Mouse (Mus musculus): Measurements from ENCODE around the gene Ntrk3. TPM values are rescaled to one million over a fixed set of nuclear protein-coding genes. Genes with fewer than 3 reads are reported as not detected.

The Ntrk3 gene
- polyA plus RNA-seq, 1 experiment from 2014 or later = 1.3 TPM

GRCm38 (mm10) chr7:78656181-78656580 lies 81.6 kb downstream of the Ntrk3 start:
- Histone ChIP-seq H3K4me3 (ENCODE audit: control insufficient read depth in 1 of 2, insufficient read depth in 1 of 2, low read depth in 1 of 2, low read length in 2 of 2) (no peak overlapping the region), H3K27ac (replicated peaks in 1 of 2; ENCODE audit: control insufficient read depth in 1 of 2, insufficient read depth in 1 of 2, low read depth in 2 of 2, low read length in 2 of 2) (no peak overlapping the region), H3K4me2 (ENCODE audit: low read length) (no peak overlapping the region), H3K4me1 (ENCODE audit: control insufficient read depth in 2 of 2, insufficient read depth in 2 of 2, low read length in 2 of 2) (no peaks in the 10 kb centered on the region), H3K9me3 (ENCODE audit: control insufficient read depth, low read length) (no peaks in the 10 kb centered on the region), H3K9ac (ENCODE audit: low read length) (no peak overlapping the region), H3K36me3 (ENCODE audit: control insufficient read depth, insufficient read depth, low read length) (no peaks in the 10 kb centered on the region), H3K27me3 (ENCODE audit: control insufficient read depth, insufficient read depth, low read length) (no peaks in the 10 kb centered on the region)
- 54% methylated on average over 3 of the region's 3 CpGs for WGBS
- no peak for ATAC-seq (ENCODE audit: insufficient number of reproducible peaks, insufficient read depth, low FRiP score, low read depth)

GRCm38 (mm10) chr7:78653686-78654085 lies 84.1 kb downstream of the Ntrk3 start:
- no peak for ATAC-seq (ENCODE audit: insufficient number of reproducible peaks, insufficient read depth, low FRiP score, low read depth)
- Histone ChIP-seq H3K4me3 (ENCODE audit: control insufficient read depth in 1 of 2, insufficient read depth in 1 of 2, low read depth in 1 of 2, low read length in 2 of 2) (no peak overlapping the region), H3K27ac (replicated peaks in 1 of 2; ENCODE audit: control insufficient read depth in 1 of 2, insufficient read depth in 1 of 2, low read depth in 2 of 2, low read length in 2 of 2) (no peak overlapping the region), H3K9me3 (ENCODE audit: control insufficient read depth, low read length) (no peaks in the 10 kb centered on the region), H3K4me2 (ENCODE audit: low read length) (no peak overlapping the region), H3K4me1 (ENCODE audit: control insufficient read depth in 2 of 2, insufficient read depth in 2 of 2, low read length in 2 of 2) (no peaks in the 10 kb centered on the region), H3K27me3 (ENCODE audit: control insufficient read depth, insufficient read depth, low read length) (no peaks in the 10 kb centered on the region), H3K9ac (ENCODE audit: low read length) (no peak overlapping the region), H3K36me3 (ENCODE audit: control insufficient read depth, insufficient read depth, low read length) (no peaks in the 10 kb centered on the region)
- WGBS = 43% methylated on average over 4 of the region's 4 CpGs

GRCm38 (mm10) chr7:78652296-78652695 lies 85.5 kb downstream of the Ntrk3 start:
- Histone ChIP-seq H3K9me3 (ENCODE audit: control insufficient read depth, low read length) (no peaks in the 10 kb centered on the region), H3K4me2 (ENCODE audit: low read length) (no peak overlapping the region), H3K27me3 (ENCODE audit: control insufficient read depth, insufficient read depth, low read length) (no peaks in the 10 kb centered on the region), H3K36me3 (ENCODE audit: control insufficient read depth, insufficient read depth, low read length) (no peaks in the 10 kb centered on the region), H3K4me3 (ENCODE audit: control insufficient read depth in 1 of 2, insufficient read depth in 1 of 2, low read depth in 1 of 2, low read length in 2 of 2) (no peak overlapping the region), H3K27ac (replicated peaks in 1 of 2; ENCODE audit: control insufficient read depth in 1 of 2, insufficient read depth in 1 of 2, low read depth in 2 of 2, low read length in 2 of 2) (no peak overlapping the region), H3K9ac (ENCODE audit: low read length) (no peak overlapping the region), H3K4me1 (ENCODE audit: control insufficient read depth in 2 of 2, insufficient read depth in 2 of 2, low read length in 2 of 2) (no peaks in the 10 kb centered on the region)
- ATAC-seq (ENCODE audit: insufficient number of reproducible peaks, insufficient read depth, low FRiP score, low read depth) = no peak
- WGBS = 52% methylated on average over 1 of the region's 1 CpGs

DNA sequence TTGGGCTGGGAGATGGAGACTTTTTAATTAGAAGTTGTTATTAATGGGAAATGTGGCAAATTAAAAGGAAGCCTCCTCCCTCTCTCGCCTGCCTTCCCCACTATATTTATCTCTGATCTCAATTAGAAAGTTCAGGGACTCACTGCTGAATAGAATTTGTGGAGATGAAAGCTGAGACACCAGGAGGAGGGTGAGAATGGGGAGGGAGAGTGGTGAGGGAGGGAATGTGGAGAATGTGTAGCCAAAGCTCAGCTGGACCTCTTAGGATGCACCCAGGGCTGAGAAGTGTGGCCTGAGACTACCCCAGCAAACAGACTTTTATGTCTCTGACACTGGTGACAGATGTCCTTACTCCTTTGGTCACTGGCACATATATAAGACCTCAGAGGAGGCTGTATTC lies 86.3 kb downstream of the Ntrk3 start:
- H3K27ac ChIP-seq (replicated peaks in 1 of 2; ENCODE audit: control insufficient read depth in 1 of 2, insufficient read depth in 1 of 2, low read depth in 2 of 2, low read length in 2 of 2) = no peak overlapping the region
- H3K9me3 ChIP-seq (ENCODE audit: control insufficient read depth, low read length) = no peaks in the 10 kb centered on the region
- no peak overlapping the region for H3K4me3 ChIP-seq (ENCODE audit: control insufficient read depth in 1 of 2, insufficient read depth in 1 of 2, low read depth in 1 of 2, low read length in 2 of 2)
- no peaks in the 10 kb centered on the region for H3K36me3 ChIP-seq (ENCODE audit: control insufficient read depth, insufficient read depth, low read length)
- 43% methylated on average over 1 of the region's 1 CpGs for WGBS
- H3K4me2 ChIP-seq (ENCODE audit: low read length) = no peak overlapping the region
- no peaks in the 10 kb centered on the region for H3K27me3 ChIP-seq (ENCODE audit: control insufficient read depth, insufficient read depth, low read length)
- no peak overlapping the region for H3K9ac ChIP-seq (ENCODE audit: low read length)
- no peaks in the 10 kb centered on the region for H3K4me1 ChIP-seq (ENCODE audit: control insufficient read depth in 2 of 2, insufficient read depth in 2 of 2, low read length in 2 of 2)
- ATAC-seq (ENCODE audit: insufficient number of reproducible peaks, insufficient read depth, low FRiP score, low read depth) = no peak

GRCm38 (mm10) chr7:78643667-78644066 lies 94.1 kb downstream of the Ntrk3 start:
- no peaks in the 10 kb centered on the region for H3K27me3 ChIP-seq (ENCODE audit: control insufficient read depth, insufficient read depth, low read length)
- H3K4me2 ChIP-seq (ENCODE audit: low read length) = no peak overlapping the region
- no peak overlapping the region for H3K4me3 ChIP-seq (ENCODE audit: control insufficient read depth in 1 of 2, insufficient read depth in 1 of 2, low read depth in 1 of 2, low read length in 2 of 2)
- no peaks in the 10 kb centered on the region for H3K9me3 ChIP-seq (ENCODE audit: control insufficient read depth, low read length)
- no peak for ATAC-seq (ENCODE audit: insufficient number of reproducible peaks, insufficient read depth, low FRiP score, low read depth)
- H3K27ac ChIP-seq (replicated peaks in 1 of 2; ENCODE audit: control insufficient read depth in 1 of 2, insufficient read depth in 1 of 2, low read depth in 2 of 2, low read length in 2 of 2) = no peak overlapping the region
- H3K4me1 ChIP-seq (ENCODE audit: control insufficient read depth in 2 of 2, insufficient read depth in 2 of 2, low read length in 2 of 2) = no peaks in the 10 kb centered on the region
- H3K36me3 ChIP-seq (ENCODE audit: control insufficient read depth, insufficient read depth, low read length) = no peaks in the 10 kb centered on the region
- no peak overlapping the region for H3K9ac ChIP-seq (ENCODE audit: low read length)
- 51% methylated on average over 6 of the region's 6 CpGs for WGBS

DNA sequence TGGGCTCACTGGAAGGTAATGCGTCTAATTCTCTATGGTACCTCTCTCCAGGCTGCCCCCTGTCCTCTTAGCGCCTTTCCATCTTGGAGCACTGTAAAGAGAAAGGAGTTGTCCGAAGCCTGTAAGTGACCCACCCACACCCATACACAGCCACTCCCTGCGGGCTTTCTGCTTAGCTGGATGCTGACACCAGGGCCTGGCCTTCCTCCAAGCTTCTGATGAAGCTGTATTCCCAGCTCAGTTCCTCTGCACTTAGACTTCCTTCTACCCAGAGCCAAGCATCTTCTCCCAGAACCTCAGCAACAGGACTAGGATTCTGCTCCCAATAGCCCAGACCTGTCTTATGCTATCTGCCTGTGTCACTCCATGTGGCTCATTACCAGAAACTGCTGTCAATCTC lies 114.1 kb downstream of the Ntrk3 start:
- Histone ChIP-seq H3K4me2 (ENCODE audit: low read length) (no peak overlapping the region), H3K36me3 (ENCODE audit: control insufficient read depth, insufficient read depth, low read length) (no peaks in the 10 kb centered on the region), H3K9me3 (ENCODE audit: control insufficient read depth, low read length) (no peaks in the 10 kb centered on the region), H3K27ac (replicated peaks in 1 of 2; ENCODE audit: control insufficient read depth in 1 of 2, insufficient read depth in 1 of 2, low read depth in 2 of 2, low read length in 2 of 2) (no peak overlapping the region), H3K9ac (ENCODE audit: low read length) (no peak overlapping the region), H3K4me3 (ENCODE audit: control insufficient read depth in 1 of 2, insufficient read depth in 1 of 2, low read depth in 1 of 2, low read length in 2 of 2) (no peak overlapping the region), H3K27me3 (ENCODE audit: control insufficient read depth, insufficient read depth, low read length) (no peaks in the 10 kb centered on the region), H3K4me1 (ENCODE audit: control insufficient read depth in 2 of 2, insufficient read depth in 2 of 2, low read length in 2 of 2) (no peaks in the 10 kb centered on the region)
- WGBS = 43% methylated on average over 4 of the region's 4 CpGs
- no peak for ATAC-seq (ENCODE audit: insufficient number of reproducible peaks, insufficient read depth, low FRiP score, low read depth)

GRCm38 (mm10) chr7:78621115-78621514 lies 116.7 kb downstream of the Ntrk3 start:
- Histone ChIP-seq H3K4me3 (ENCODE audit: control insufficient read depth in 1 of 2, insufficient read depth in 1 of 2, low read depth in 1 of 2, low read length in 2 of 2) (no peak overlapping the region), H3K4me2 (ENCODE audit: low read length) (no peak overlapping the region), H3K27ac (replicated peaks in 1 of 2; ENCODE audit: control insufficient read depth in 1 of 2, insufficient read depth in 1 of 2, low read depth in 2 of 2, low read length in 2 of 2) (no peak overlapping the region), H3K36me3 (ENCODE audit: control insufficient read depth, insufficient read depth, low read length) (no peaks in the 10 kb centered on the region), H3K27me3 (ENCODE audit: control insufficient read depth, insufficient read depth, low read length) (no peaks in the 10 kb centered on the region), H3K4me1 (ENCODE audit: control insufficient read depth in 2 of 2, insufficient read depth in 2 of 2, low read length in 2 of 2) (no peaks in the 10 kb centered on the region), H3K9me3 (ENCODE audit: control insufficient read depth, low read length) (no peaks in the 10 kb centered on the region), H3K9ac (ENCODE audit: low read length) (no peak overlapping the region)
- no peak for ATAC-seq (ENCODE audit: insufficient number of reproducible peaks, insufficient read depth, low FRiP score, low read depth)
- WGBS = 38% methylated on average over 4 of the region's 4 CpGs

GRCm38 (mm10) chr7:78619818-78620577 lies 117.8 kb downstream of the Ntrk3 start:
- Histone ChIP-seq H3K27me3 (ENCODE audit: control insufficient read depth, insufficient read depth, low read length) (no peaks in the 10 kb centered on the region), H3K9me3 (ENCODE audit: control insufficient read depth, low read length) (no peaks in the 10 kb centered on the region), H3K27ac (replicated peaks in 1 of 2; ENCODE audit: control insufficient read depth in 1 of 2, insufficient read depth in 1 of 2, low read depth in 2 of 2, low read length in 2 of 2) (no peak overlapping the region), H3K4me2 (ENCODE audit: low read length) (no peak overlapping the region), H3K4me1 (ENCODE audit: control insufficient read depth in 2 of 2, insufficient read depth in 2 of 2, low read length in 2 of 2) (no peaks in the 10 kb centered on the region), H3K36me3 (ENCODE audit: control insufficient read depth, insufficient read depth, low read length) (no peaks in the 10 kb centered on the region), H3K4me3 (ENCODE audit: control insufficient read depth in 1 of 2, insufficient read depth in 1 of 2, low read depth in 1 of 2, low read length in 2 of 2) (no peak overlapping the region), H3K9ac (ENCODE audit: low read length) (no peak overlapping the region)
- ATAC-seq (ENCODE audit: insufficient number of reproducible peaks, insufficient read depth, low FRiP score, low read depth) = no peak
- WGBS = 57% methylated on average over 9 of the region's 9 CpGs

Measured in heart, embryonic 14.5 days (tissue).